In the genomic region with DNA sequence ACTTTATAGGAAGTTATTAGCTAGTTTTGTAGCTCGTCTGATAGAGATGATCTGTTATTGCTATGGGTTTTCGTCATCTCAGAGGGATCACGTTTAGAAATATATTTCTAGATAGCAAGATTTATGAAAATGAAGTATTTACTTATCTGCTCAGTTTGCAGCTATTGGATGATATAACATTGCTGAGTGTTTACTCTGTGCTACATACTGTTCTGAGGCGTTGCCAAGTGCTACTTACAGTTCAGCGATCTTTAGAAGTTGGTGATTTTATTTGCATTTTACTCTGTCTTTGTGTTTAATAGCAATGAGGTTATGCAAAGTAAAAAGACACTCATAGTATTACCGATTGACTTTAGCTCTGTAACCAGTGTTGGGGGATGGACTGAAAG, we compare ENCODE assay signal across 20 mouse cellular contexts. TPM values are rescaled to one million over a fixed set of nuclear protein-coding genes. Genes with fewer than 3 reads are reported as not detected.
"Had no signal": no experiment of that assay in that cellular context is flagged by ENCODE, and none has a peak within 500 bp of the region (broad histone marks: within the 10 kb centered on the region; RNA-seq: fewer than 3 reads in every experiment).

No protein-coding gene starts in this region.

- H3K27me3 ChIP-seq: limb, embryonic 15.5 days; liver, embryonic 12.5 days; midbrain, embryonic 12.5 days; neural tube, embryonic 13.5 days; neural tube, embryonic 15.5 days had no signal

- H3K36me3 ChIP-seq: neural tube, embryonic 15.5 days had no signal

- H3K27ac ChIP-seq: limb, embryonic 15.5 days; liver, embryonic 12.5 days; liver, embryonic 14.5 days; midbrain, embryonic 10.5 days; midbrain, embryonic 12.5 days; neural tube, embryonic 13.5 days; neural tube, embryonic 15.5 days had no signal

- H3K9me3 ChIP-seq: limb, embryonic 15.5 days; liver, embryonic 12.5 days; midbrain, embryonic 10.5 days; midbrain, embryonic 12.5 days; neural tube, embryonic 13.5 days; neural tube, embryonic 15.5 days had no signal

- H3K4me2 ChIP-seq: limb, embryonic 15.5 days; liver, embryonic 12.5 days; midbrain, embryonic 12.5 days; neural tube, embryonic 13.5 days; neural tube, embryonic 15.5 days had no signal

- H3K4me1 ChIP-seq: limb, embryonic 15.5 days; liver, embryonic 12.5 days; midbrain, embryonic 10.5 days; midbrain, embryonic 12.5 days; neural tube, embryonic 13.5 days; neural tube, embryonic 15.5 days had no signal

- H3K9ac ChIP-seq: limb, embryonic 15.5 days; liver, embryonic 12.5 days; liver, embryonic 14.5 days; midbrain, embryonic 12.5 days; neural tube, embryonic 13.5 days; neural tube, embryonic 15.5 days had no signal

- H3K4me3 ChIP-seq: limb, embryonic 15.5 days; liver, embryonic 12.5 days; midbrain, embryonic 10.5 days; midbrain, embryonic 12.5 days; myocyte; neural tube, embryonic 13.5 days; neural tube, embryonic 15.5 days had no signal

RNA-seq across cellular contexts. Expression of a gene that starts 51.1 kb away (rescaled TPM):
- total RNA-seq: liver, adult 2 months; megakaryocyte, adult 5-6 weeks; megakaryocyte-erythroid progenitor cell, adult 5-6 weeks had no signal
- polyA plus RNA-seq: limb, embryonic 15.5 days; liver, adult 2 months; liver, embryonic 12.5 days; liver, embryonic 14.5 days; liver, embryonic 16.5 days; midbrain, embryonic 10.5 days; midbrain, embryonic 12.5 days; midbrain, embryonic 14.5 days; midbrain, embryonic 16.5 days; myocyte; neural tube, embryonic 11.5 days; neural tube, embryonic 13.5 days; neural tube, embryonic 15.5 days; small intestine, adult 2 months; stomach, embryonic 14.5 days; stomach, embryonic 16.5 days; thymus, adult 2 months; urinary bladder, adult 2 months had no signal
